Mouse (Mus musculus) ES-Bruce4 (cell line): ENCODE measurements around the gene Tshz2. TPM values are rescaled to one million over a fixed set of nuclear protein-coding genes. Genes with fewer than 3 reads are reported as not detected.

Experiments
- H3K27ac ChIP-seq: 2 replicates; pipeline ENCODE4 v1.5.1; 2012; ENCODE audit warnings: low read length, inconsistent platforms; ENCODE audit not compliant: insufficient read depth
- H3K27me3 ChIP-seq: 2 replicates; pipeline ENCODE4 v1.6.1; 2012; ENCODE audit warnings: mild to moderate bottlenecking, low read length, inconsistent platforms; ENCODE audit not compliant: control insufficient read depth, poor library complexity, insufficient read depth, severe bottlenecking
- H3K36me3 ChIP-seq: 2 replicates; pipeline ENCODE4 v1.6.1; 2012; ENCODE audit warnings: inconsistent platforms, mild to moderate bottlenecking, low read length, moderate library complexity; ENCODE audit not compliant: control insufficient read depth, poor library complexity, insufficient read depth, severe bottlenecking
- H3K4me1 ChIP-seq: one replicate; pipeline ENCODE4 v1.8.1; 2011; ENCODE audit warnings: low read length; ENCODE audit not compliant: control insufficient read depth, insufficient read depth
- H3K4me3 ChIP-seq: 2 replicates; pipeline ENCODE4 v1.5.1; 2011; ENCODE audit warnings: low read depth, mild to moderate bottlenecking, low read length
- H3K9ac ChIP-seq: 2 replicates; pipeline ENCODE4 v1.6.1; 2012; ENCODE audit warnings: low read depth, mild to moderate bottlenecking, inconsistent platforms; ENCODE audit not compliant: poor library complexity, severe bottlenecking
- H3K9me3 ChIP-seq: replicated peaks from 2 replicates; pipeline ENCODE4 v1.6.1; 2012; ENCODE audit warnings: mild to moderate bottlenecking, low read length, inconsistent platforms; ENCODE audit not compliant: control insufficient read depth, poor library complexity, insufficient read depth, severe bottlenecking
- CTCF ChIP-seq: IDR thresholded peaks from one replicate; pipeline ENCODE4 v1.8.1; 2011; ENCODE audit warnings: low read depth, low read length
- EP300 ChIP-seq: IDR thresholded peaks from 2 replicates; pipeline ENCODE4 v1.6.1; 2011; ENCODE audit warnings: low read depth, low read length; ENCODE audit not compliant: insufficient read depth
- POLR2A ChIP-seq: IDR thresholded peaks from one replicate; pipeline ENCODE4 v1.8.1; 2011; ENCODE audit warnings: low read length; ENCODE audit not compliant: insufficient read depth
- polyA plus RNA-seq: library from polyadenylated mRNA; stranded (reverse); fragments of >200 nt; gene quantifications from 2 replicates; pipeline ENCODE4 v1.2.4, GENCODE M21; 2011; ENCODE audit warnings: low read depth; ENCODE audit not compliant: missing spikeins, insufficient read depth, insufficient read length

Gene Tshz2
- polyA plus RNA-seq, 1 experiment, result 0.24 TPM

DNA sequence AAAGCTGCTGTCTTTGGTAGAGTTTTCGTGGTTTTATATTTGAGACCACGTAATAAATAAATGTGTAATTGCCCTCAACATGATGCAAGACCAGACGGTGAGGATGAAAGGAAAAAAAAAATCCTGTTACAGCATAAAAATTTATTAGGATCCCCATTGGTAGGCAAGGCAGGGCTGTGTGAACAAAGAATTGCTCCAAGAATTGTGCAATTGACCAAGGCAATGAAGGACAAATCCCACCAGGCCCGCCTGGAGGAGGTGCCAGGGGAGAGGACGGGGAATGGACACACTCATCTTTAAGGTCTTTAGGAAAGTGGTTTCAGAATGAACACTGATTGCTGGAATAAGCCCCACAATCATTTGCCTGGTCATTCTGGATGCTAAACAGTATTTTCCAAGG lies 154.6 kb downstream of the Tshz2 start:
- Histone ChIP-seq H3K36me3 (no peaks in the 10 kb centered on the region), H3K4me3 (no peak overlapping the region), H3K27me3 (no peaks in the 10 kb centered on the region), H3K9ac (no peak overlapping the region), H3K27ac (no peak overlapping the region), H3K4me1 (no peaks in the 10 kb centered on the region), H3K9me3 (no peaks in the 10 kb centered on the region)
- TF ChIP-seq POLR2A (no peak), CTCF (no peak)

DNA sequence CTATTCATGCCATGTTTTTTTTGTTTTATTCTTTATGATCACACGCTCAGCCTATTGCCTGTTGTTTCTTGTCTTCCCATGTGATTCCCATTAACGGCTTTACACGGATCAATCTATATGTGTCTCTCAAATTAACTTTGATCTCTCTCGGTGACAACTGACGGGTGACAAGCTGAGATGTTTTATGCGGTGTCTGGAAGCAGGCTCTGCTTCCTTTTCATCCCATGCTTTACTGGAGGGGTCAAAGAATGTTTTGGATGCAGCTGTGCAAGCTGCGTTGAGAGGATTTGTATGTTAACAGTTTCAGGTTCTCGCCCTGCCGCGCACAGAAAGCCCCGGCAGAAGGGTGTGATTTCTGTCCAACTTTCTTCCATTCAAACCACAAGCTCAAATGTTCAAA lies 155.1 kb downstream of the Tshz2 start:
- Histone ChIP-seq H3K9me3 (no peaks in the 10 kb centered on the region), H3K27me3 (no peaks in the 10 kb centered on the region), H3K27ac (no peak overlapping the region), H3K36me3 (no peaks in the 10 kb centered on the region), H3K9ac (no peak overlapping the region), H3K4me3 (no peak overlapping the region), H3K4me1 (no peaks in the 10 kb centered on the region)
- TF ChIP-seq POLR2A (no peak), EP300 (no peak), CTCF (no peak)

DNA sequence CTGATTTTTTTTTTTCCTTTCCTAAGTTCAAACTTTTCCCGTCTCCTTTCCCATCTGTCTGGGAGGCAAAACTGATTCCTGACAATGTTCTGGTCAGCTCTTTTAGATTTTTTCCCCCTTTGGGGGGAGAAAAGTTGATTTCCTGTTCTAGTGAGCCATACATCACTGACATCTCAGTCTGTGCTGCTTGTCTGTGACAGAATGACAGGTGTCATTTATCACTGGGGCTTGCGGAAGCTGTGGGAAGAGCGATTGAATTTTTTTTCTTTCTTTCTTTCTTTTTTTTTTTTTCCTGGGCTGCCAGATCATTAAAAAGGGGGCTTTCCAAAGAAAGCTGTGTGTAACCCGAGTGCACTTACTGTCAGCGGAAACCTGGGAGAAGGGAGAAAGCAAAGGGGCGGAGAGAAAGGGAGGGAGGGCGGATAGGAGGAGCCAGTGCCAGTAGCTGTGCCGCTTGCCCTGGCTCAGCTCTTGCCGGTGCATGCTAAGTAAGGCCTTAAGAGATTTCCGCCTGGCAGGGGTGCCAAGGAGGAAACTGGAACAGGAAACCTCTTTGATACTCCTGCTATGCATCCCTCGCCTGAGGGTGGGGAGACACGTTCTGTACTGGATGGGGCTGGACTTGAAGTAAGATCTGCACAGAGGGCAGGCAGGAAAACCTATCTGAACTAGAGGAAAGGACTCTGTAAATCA lies 157.8 kb downstream of the Tshz2 start:
- no peak overlapping the region for H3K9ac ChIP-seq
- no peaks in the 10 kb centered on the region for H3K4me1 ChIP-seq
- no peaks in the 10 kb centered on the region for H3K27me3 ChIP-seq
- H3K4me3 ChIP-seq, result peak overlapping the region; percentile 25; the same call in 1 of the 2 replicates
- no peaks in the 10 kb centered on the region for H3K9me3 ChIP-seq
- H3K36me3 ChIP-seq, result no peaks in the 10 kb centered on the region
- H3K27ac ChIP-seq, result no peak overlapping the region
- no peak for TF ChIP-seq CTCF
- no peak for TF ChIP-seq EP300
- no peak for TF ChIP-seq POLR2A

DNA sequence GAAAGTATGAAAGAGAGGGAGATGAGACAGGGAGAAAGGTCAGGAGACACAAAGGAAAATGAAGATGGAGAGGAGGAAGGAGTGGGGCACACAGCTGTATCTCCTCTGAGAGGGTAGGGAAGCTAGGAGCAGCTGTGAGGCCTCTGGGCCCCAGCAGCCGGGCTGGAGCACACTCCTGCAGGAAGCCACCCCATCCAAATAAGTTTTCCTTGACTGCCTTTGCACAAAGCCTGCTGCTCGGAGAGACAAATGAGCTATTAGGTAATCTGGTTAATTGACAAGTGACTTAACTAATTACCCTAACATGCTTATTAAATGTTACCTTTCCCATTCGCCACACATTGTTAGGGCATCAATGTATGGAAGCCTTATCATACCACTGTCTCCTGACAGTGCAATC lies 159.9 kb downstream of the Tshz2 start:
- Histone ChIP-seq H3K27ac (no peak overlapping the region), H3K9me3 (no peaks in the 10 kb centered on the region), H3K4me1 (no peaks in the 10 kb centered on the region), H3K27me3 (no peaks in the 10 kb centered on the region), H3K4me3 (no peak overlapping the region), H3K9ac (no peak overlapping the region), H3K36me3 (no peaks in the 10 kb centered on the region)
- TF ChIP-seq EP300 (no peak), CTCF (no peak), POLR2A (no peak)

DNA sequence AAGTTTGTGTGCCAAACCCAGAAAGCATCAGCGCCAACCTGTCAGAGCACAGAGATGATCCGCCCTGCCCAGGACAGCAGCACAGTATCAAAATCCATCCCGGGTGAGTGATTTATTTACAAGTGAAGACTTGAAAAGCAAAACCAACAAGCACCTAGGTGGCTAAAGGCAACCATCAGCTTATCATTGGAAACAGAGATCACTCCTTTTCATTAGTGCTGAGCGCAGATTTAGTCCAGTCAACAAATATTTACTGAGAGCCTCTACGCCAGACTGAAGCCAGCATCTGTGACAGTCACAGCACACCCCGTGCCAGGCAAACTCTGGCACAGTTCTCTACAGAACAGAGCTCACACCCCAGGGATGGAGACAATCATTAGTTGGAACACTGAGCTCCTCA lies 169.4 kb downstream of the Tshz2 start:
- H3K4me1 ChIP-seq, result no peaks in the 10 kb centered on the region
- no peak overlapping the region for H3K9ac ChIP-seq
- H3K36me3 ChIP-seq, result no peaks in the 10 kb centered on the region
- H3K27ac ChIP-seq, result no peak overlapping the region
- no peaks in the 10 kb centered on the region; the same call in 1 of the 2 replicates for H3K27me3 ChIP-seq
- H3K9me3 ChIP-seq, result no peaks in the 10 kb centered on the region
- H3K4me3 ChIP-seq, result no peak overlapping the region
- TF ChIP-seq EP300 (no peak), POLR2A (no peak), CTCF (no peak)

DNA sequence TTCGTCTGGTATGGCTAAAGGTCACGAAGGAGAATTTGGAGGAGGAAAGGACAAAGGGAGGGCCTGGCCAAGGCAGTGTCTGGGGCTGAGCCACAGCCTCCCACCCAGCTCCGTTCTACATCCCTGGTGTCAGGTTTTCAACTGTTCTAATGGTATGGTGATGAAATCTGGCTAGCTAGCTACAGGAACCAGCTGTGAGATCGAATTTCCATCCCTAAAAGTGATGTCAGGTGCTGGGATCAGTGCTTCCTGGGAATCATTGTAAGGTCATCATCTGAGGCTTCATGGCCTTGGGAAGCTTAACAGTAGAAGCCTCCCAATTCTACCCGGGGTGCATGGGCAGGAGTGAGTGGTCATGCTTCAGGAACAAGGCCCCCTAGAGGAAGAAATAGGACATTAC lies 171.6 kb downstream of the Tshz2 start:
- no peaks in the 10 kb centered on the region; the same call in 1 of the 2 replicates for H3K27me3 ChIP-seq
- no peak overlapping the region for H3K4me3 ChIP-seq
- no peaks in the 10 kb centered on the region for H3K4me1 ChIP-seq
- H3K9ac ChIP-seq, result no peak overlapping the region
- TF ChIP-seq EP300 (no peak), CTCF (peak; percentile 29)
- H3K36me3 ChIP-seq, result no peaks in the 10 kb centered on the region
- H3K27ac ChIP-seq, result no peak overlapping the region
- H3K9me3 ChIP-seq, result no peaks in the 10 kb centered on the region
